Mouse (Mus musculus) lung, postnatal 0 days (tissue): ENCODE measurements around the gene Cmtr2.

ENCODE experiments used
- CTCF ChIP-seq: IDR thresholded peaks from 2 replicates; pipeline ENCODE4 v1.5.1; 2016; ENCODE audit warnings: antibody characterized with exemption, mild to moderate bottlenecking
- EP300 ChIP-seq: IDR thresholded peaks from 2 replicates; pipeline ENCODE4 v1.6.1; 2016; ENCODE audit warnings: antibody characterized with exemption, mild to moderate bottlenecking, control low read depth

DNA sequence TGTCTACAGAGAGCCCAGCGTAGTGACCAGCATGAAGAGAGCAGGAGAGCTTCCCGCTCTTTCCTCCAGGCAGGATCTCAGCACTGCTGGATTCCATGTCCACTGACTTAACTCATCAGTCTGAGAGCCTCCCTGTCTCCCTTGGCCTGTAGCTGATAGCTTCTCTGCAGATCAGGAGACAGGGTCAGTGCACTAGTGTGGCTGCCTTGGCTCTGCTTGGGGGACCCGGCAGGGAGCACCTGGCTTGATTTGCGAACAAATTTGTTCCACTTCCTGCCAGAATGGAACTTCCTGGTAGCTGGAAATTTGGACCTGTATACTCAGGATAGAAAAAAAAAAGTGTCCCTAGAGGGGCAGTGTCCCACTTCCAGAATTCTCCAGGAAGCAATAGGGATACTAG lies 40.6 kb upstream of the Cmtr2 start:
- TF ChIP-seq CTCF (no peak), EP300 (no peak)
